8 mouse cellular contexts compared by ENCODE assay signal in genomic region chr14:20891941-20892402, GRCm38 (mm10). TPM values are rescaled to one million over a fixed set of nuclear protein-coding genes. Genes with fewer than 3 reads are reported as not detected.
A peak's percentile ranks its signal among the peaks of the same experiment; 100 is the strongest.
DNase-seq lines count a peak whose midpoint lies in the region; ATAC-seq and TF ChIP-seq lines count a peak whose summit lies in the region.

No protein-coding gene starts in this region.

- no peaks in the 10 kb centered on the region for H3K79me2 ChIP-seq in C2C12 (ENCODE audit: control insufficient read depth, insufficient read depth)

- no peaks in the 10 kb centered on the region for H3K9me3 ChIP-seq in intestine, embryonic 16.5 days (ENCODE audit: control insufficient read depth, low read length)
- H3K9me3 ChIP-seq in liver, embryonic 13.5 days (replicated peaks) = no peaks in the 10 kb centered on the region

- DNase-seq in adipocyte (ENCODE audit: low spot score) = peak; percentile 74
- peak; percentile 21 to 24 for DNase-seq in frontal cortex, postnatal 10 days (ENCODE audit: low spot score in 2 of 2)
- DNase-seq in liver, embryonic 13.5 days = no peak
- peak; percentile 27 for DNase-seq in retina, embryonic 14.5 days (ENCODE audit: low spot score)
- DNase-seq in testis, postnatal 14 days (ENCODE audit: low spot score) = no peak
- no peak for DNase-seq in thymus, postnatal 36 days

- H3ac ChIP-seq in C2C12 (ENCODE audit: control insufficient read depth, insufficient read length, low read depth) = no peak overlapping the region

- H3K79me3 ChIP-seq in C2C12 (ENCODE audit: low read depth) = no peaks in the 10 kb centered on the region

- H3K4me1 ChIP-seq in intestine, embryonic 16.5 days (ENCODE audit: control insufficient read depth, insufficient read depth, low read length) = peaks cover 10% of the 10 kb centered on the region
- 0 out of 2 replicates have a peak, but pooled peaks cover 16% of the 10 kb centered on the region for H3K4me1 ChIP-seq in liver, embryonic 13.5 days (replicated peaks)

- WGBS in intestine, embryonic 16.5 days = 24% methylated on average over 9 of the region's 9 CpGs
- WGBS in liver, embryonic 13.5 days (ENCODE audit: insufficient replicate concordance) = 42% methylated on average over 9 of the region's 9 CpGs

- peak overlapping the region; percentile 72 for H3K27ac ChIP-seq in intestine, embryonic 16.5 days (ENCODE audit: low read length)
- H3K27ac ChIP-seq in liver, embryonic 13.5 days = peak overlapping the region; percentile 15; the same call in 1 of the 2 replicates

- H3K9ac ChIP-seq in intestine, embryonic 16.5 days (ENCODE audit: low read depth, low read length) = no peak overlapping the region
- no peak overlapping the region for H3K9ac ChIP-seq in liver, embryonic 13.5 days

- peak; percentile 84 for ATAC-seq in intestine, embryonic 16.5 days
- no peak for ATAC-seq in liver, embryonic 13.5 days (ENCODE audit: low read depth)

- TF ChIP-seq CTCF in C2C12 (IDR thresholded peaks at IDR 0.05; ENCODE audit: control insufficient read depth, insufficient read depth, insufficient read length) = no peak

- H3K27me3 ChIP-seq in C2C12 (ENCODE audit: control insufficient read depth, insufficient read depth, insufficient read length) = no peaks in the 10 kb centered on the region
- H3K27me3 ChIP-seq in intestine, embryonic 16.5 days (replicated peaks; ENCODE audit: control insufficient read depth, insufficient read depth, low read length) = no peaks in the 10 kb centered on the region
- H3K27me3 ChIP-seq in liver, embryonic 13.5 days = no peaks in the 10 kb centered on the region

- no peak overlapping the region; the same call in 1 of the 2 replicates for H3K4me2 ChIP-seq in intestine, embryonic 16.5 days (ENCODE audit: low read depth, low read length)
- H3K4me2 ChIP-seq in liver, embryonic 13.5 days = no peak overlapping the region

- H3K4me3 ChIP-seq in C2C12 (ENCODE audit: insufficient read depth, poor library complexity, severe bottlenecking) = no peak overlapping the region
- H3K4me3 ChIP-seq in intestine, embryonic 16.5 days (ENCODE audit: low read length) = no peak overlapping the region
- no peak overlapping the region for H3K4me3 ChIP-seq in liver, embryonic 13.5 days (replicated peaks)

- H3K36me3 ChIP-seq in C2C12 (ENCODE audit: control insufficient read depth, insufficient read depth) = no peaks in the 10 kb centered on the region
- no peaks in the 10 kb centered on the region for H3K36me3 ChIP-seq in intestine, embryonic 16.5 days (ENCODE audit: control insufficient read depth, insufficient read depth, low read length)
- no peaks in the 10 kb centered on the region for H3K36me3 ChIP-seq in liver, embryonic 13.5 days

TF ChIP-seq in C2C12, 6 proteins besides CTCF, POLR2A, EP300 and RAD21:
- TF ChIP-seq USF1 (IDR thresholded peaks at IDR 0.05; ENCODE audit: low read depth) (peak; percentile 16), MYOD1 (IDR thresholded peaks at IDR 0.05; ENCODE audit: control insufficient read depth, insufficient read length, low read depth) (peak; percentile 30), CEBPB (IDR thresholded peaks at IDR 0.05; ENCODE audit: low read depth) (peak; percentile 37), FOSL1 (IDR thresholded peaks at IDR 0.05; ENCODE audit: insufficient read depth, low read length, poor library complexity, severe bottlenecking) (peak; percentile 42), MYOG (IDR thresholded peaks at IDR 0.05; ENCODE audit: control insufficient read depth, extremely low read depth, insufficient read length) (no peak), MAX (IDR thresholded peaks at IDR 0.05) (peak; percentile 93)
TF ChIP-seq in C2C12: peak in this region for 5.

RNA-seq across cellular contexts. Expression of gene Vcl, which starts 37.2 kb away (rescaled TPM):
- 129 TPM for polyA plus RNA-seq in C2C12 (2012; fragmentation: generic; extraction: Trizol)
- polyA plus RNA-seq in intestine, embryonic 16.5 days (2015; fragmentation: Nextera tagmentation; extraction: Ambion mirVana) = 51.5 and 56.0 TPM in 2 replicates
- polyA plus RNA-seq in liver, embryonic 13.5 days (2015; fragmentation: Nextera tagmentation; extraction: Ambion mirVana) = 17.0 and 24.6 TPM in 2 replicates

RNA-seq across cellular contexts. Expression of gene Plau, which starts 55.5 kb away (rescaled TPM):
- 106 TPM for polyA plus RNA-seq in C2C12 (2012; fragmentation: generic; extraction: Trizol)
- polyA plus RNA-seq in intestine, embryonic 16.5 days (2015; fragmentation: Nextera tagmentation; extraction: Ambion mirVana) = 2.7 and 2.9 TPM in 2 replicates
- 0.74 and 0.76 TPM in 2 replicates for polyA plus RNA-seq in liver, embryonic 13.5 days (2015; fragmentation: Nextera tagmentation; extraction: Ambion mirVana)

Comparison
In these comparisons a context has a peak if more than half of its experiments do, and no peak if none do; other contexts are left out.
1. DNase-seq: peak in adipocyte (single experiment), frontal cortex, postnatal 10 days (2 of 2) and retina, embryonic 14.5 days (single experiment); none in liver, embryonic 13.5 days (single experiment), testis, postnatal 14 days (single experiment) and thymus, postnatal 36 days (0 of 2).
2. RNA of gene Plau, which starts 55.5 kb away (polyA plus RNA-seq): 106 TPM in C2C12 (single experiment); 2.7 to 2.9 TPM in intestine, embryonic 16.5 days and 0.74 to 0.76 TPM in liver, embryonic 13.5 days; every median in the first group is over 10 times any median in the second.